Mouse (Mus musculus) liver, embryonic 16.5 days (tissue): Measurements from ENCODE around the gene Iqgap2. TPM values are rescaled to one million over a fixed set of nuclear protein-coding genes. Genes with fewer than 3 reads are reported as not detected.

Experiments
- ATAC-seq: fragments of 200-750 bp; cut with Nextera tagmentation; 2 replicates; pipeline ENCODE4 v1.8.0; 2017; ENCODE audit warnings: low read depth, mild to moderate bottlenecking, moderate number of reproducible peaks, moderate library complexity
- H3K27ac ChIP-seq: fragments of 300-500 bp; sonication (generic); 2 replicates; pipeline ENCODE4 v1.5.1; 2014; ENCODE audit warnings: mild to moderate bottlenecking, low read length
- H3K27me3 ChIP-seq: fragments of 300-500 bp; sonication (generic); 2 replicates; pipeline ENCODE4 v1.6.1; 2014; ENCODE audit warnings: low read depth, low read length, mixed read lengths; ENCODE audit not compliant: control insufficient read depth, insufficient read depth
- H3K36me3 ChIP-seq: fragments of 300-500 bp; sonication (generic); 2 replicates; pipeline ENCODE4 v1.6.1; 2014; ENCODE audit warnings: mild to moderate bottlenecking; ENCODE audit not compliant: control insufficient read depth, insufficient read depth
- H3K4me1 ChIP-seq: fragments of 300-500 bp; sonication (generic); 2 replicates; pipeline ENCODE4 v1.6.1; 2014; ENCODE audit warnings: low read depth, low read length, mixed read lengths; ENCODE audit not compliant: control insufficient read depth
- H3K4me2 ChIP-seq: fragments of 300-500 bp; sonication (generic); 2 replicates; pipeline ENCODE4 v1.6.1; 2014; ENCODE audit warnings: low read depth, low read length, mixed read lengths
- H3K4me3 ChIP-seq: fragments of 300-500 bp; sonication (generic); 2 replicates; pipeline ENCODE4 v1.5.1; 2014; ENCODE audit warnings: low read depth, mild to moderate bottlenecking, low read length
- H3K9ac ChIP-seq: fragments of 300-500 bp; sonication (generic); 2 replicates; pipeline ENCODE4 v1.6.1; 2014; ENCODE audit warnings: low read depth, low read length
- H3K9me3 ChIP-seq: fragments of 300-500 bp; sonication (generic); replicated peaks from 2 replicates; pipeline ENCODE4 v1.6.1; 2016; ENCODE audit warnings: low read length; ENCODE audit not compliant: control insufficient read depth
- WGBS: fragments of 180-500 bp; shearing (Covaris S2); extraction: QIAGEN DNeasy Blood & Tissue Kit; methylation state at CpG from one replicate; pipeline ENCODE4 v1.1.7; 2014; ENCODE audit not compliant: insufficient replicate concordance; 5-methylcytosine and 5-hydroxymethylcytosine counted together
- polyA plus RNA-seq: library from polyadenylated mRNA; unstranded; fragments of >200 nt; fragmentation: Nextera tagmentation; extraction: Ambion mirVana; gene quantifications from 2 replicates; pipeline ENCODE4 v1.2.1, GENCODE M21; 2015

The Iqgap2 gene
- polyA plus RNA-seq, 1 experiment from 2014 or later, result 20.3 TPM

- no peaks in the 10 kb centered on the region for H3K36me3 ChIP-seq
- no peak overlapping the region for H3K9ac ChIP-seq
- no peak overlapping the region for H3K4me3 ChIP-seq
Measured at GRCm38 (mm10) chr13:95889366-95889765, 2.4 kb downstream of the Iqgap2 start.

GRCm38 (mm10) chr13:95888621-95889020, 3.1 kb downstream of the Iqgap2 start:
- Histone ChIP-seq H3K4me3 (no peak overlapping the region), H3K4me1 (peaks cover 19% of the 10 kb centered on the region), H3K36me3 (no peaks in the 10 kb centered on the region), H3K27me3 (no peaks in the 10 kb centered on the region), H3K9me3 (no peaks in the 10 kb centered on the region), H3K9ac (no peak overlapping the region), H3K27ac (no peak overlapping the region), H3K4me2 (no peak overlapping the region)
- no peak for ATAC-seq
- WGBS, result 43% methylated on average over 12 of the region's 12 CpGs

More at GRCm38 (mm10) chr13:95889366-95889765, 2.4 kb downstream of the Iqgap2 start:
- no peaks in the 10 kb centered on the region for H3K9me3 ChIP-seq
- no peaks in the 10 kb centered on the region for H3K27me3 ChIP-seq
- 68% methylated on average over 10 of the region's 10 CpGs for WGBS
- ATAC-seq, result no peak
- H3K4me1 ChIP-seq, result peaks cover 19% of the 10 kb centered on the region
- no peak overlapping the region for H3K4me2 ChIP-seq
- H3K27ac ChIP-seq, result no peak overlapping the region

GRCm38 (mm10) chr13:95888170-95888569, 3.6 kb downstream of the Iqgap2 start:
- Histone ChIP-seq H3K36me3 (no peaks in the 10 kb centered on the region), H3K9ac (no peak overlapping the region), H3K9me3 (no peaks in the 10 kb centered on the region), H3K27me3 (no peaks in the 10 kb centered on the region), H3K4me2 (no peak overlapping the region), H3K4me3 (no peak overlapping the region), H3K27ac (no peak overlapping the region), H3K4me1 (peaks cover 19% of the 10 kb centered on the region)
- WGBS, result 46% methylated on average over 4 of the region's 4 CpGs
- ATAC-seq, result no peak

- Histone ChIP-seq H3K9me3 (no peaks in the 10 kb centered on the region), H3K36me3 (no peaks in the 10 kb centered on the region), H3K4me2 (no peak overlapping the region), H3K27me3 (no peaks in the 10 kb centered on the region), H3K4me1 (peaks cover 19% of the 10 kb centered on the region), H3K4me3 (no peak overlapping the region), H3K27ac (no peak overlapping the region), H3K9ac (no peak overlapping the region)
- ATAC-seq, result no peak
- WGBS, result 63% methylated on average over 7 of the region's 7 CpGs
Measured at GRCm38 (mm10) chr13:95887375-95887774, 4.3 kb downstream of the Iqgap2 start.

GRCm38 (mm10) chr13:95884455-95884854, 7.3 kb downstream of the Iqgap2 start:
- Histone ChIP-seq H3K27me3 (no peaks in the 10 kb centered on the region), H3K9me3 (no peaks in the 10 kb centered on the region), H3K36me3 (no peaks in the 10 kb centered on the region), H3K4me3 (no peak overlapping the region), H3K27ac (peak overlapping the region; percentile 45; the same call in 1 of the 2 replicates), H3K4me1 (peaks cover 8% of the 10 kb centered on the region), H3K4me2 (no peak overlapping the region), H3K9ac (no peak overlapping the region)
- WGBS, result 64% methylated on average over 3 of the region's 3 CpGs
- peak; percentile 71 for ATAC-seq

GRCm38 (mm10) chr13:95882001-95882400, 9.7 kb downstream of the Iqgap2 start:
- Histone ChIP-seq H3K4me3 (no peak overlapping the region), H3K4me2 (no peak overlapping the region), H3K27me3 (no peaks in the 10 kb centered on the region), H3K9ac (no peak overlapping the region), H3K4me1 (peaks cover 1% of the 10 kb centered on the region), H3K36me3 (no peaks in the 10 kb centered on the region), H3K9me3 (no peaks in the 10 kb centered on the region), H3K27ac (no peak overlapping the region)
- no peak for ATAC-seq
- WGBS, result 68% methylated on average over 6 of the region's 6 CpGs

GRCm38 (mm10) chr13:95881427-95881826, 10.3 kb downstream of the Iqgap2 start:
- Histone ChIP-seq H3K4me3 (no peak overlapping the region), H3K9ac (no peak overlapping the region), H3K4me1 (no peaks in the 10 kb centered on the region; the same call in 1 of the 2 replicates), H3K27ac (no peak overlapping the region), H3K36me3 (no peaks in the 10 kb centered on the region), H3K9me3 (no peaks in the 10 kb centered on the region), H3K4me2 (no peak overlapping the region), H3K27me3 (no peaks in the 10 kb centered on the region)
- WGBS, result 69% methylated on average over 9 of the region's 9 CpGs
- no peak for ATAC-seq

- Histone ChIP-seq H3K27ac (no peak overlapping the region), H3K9me3 (no peaks in the 10 kb centered on the region)
Measured at GRCm38 (mm10) chr13:95880633-95881032, 11.1 kb downstream of the Iqgap2 start.

GRCm38 (mm10) chr13:95871993-95872392, 19.7 kb downstream of the Iqgap2 start:
- no peaks in the 10 kb centered on the region; the same call in 1 of the 2 replicates for H3K4me1 ChIP-seq
- no peak overlapping the region for H3K9ac ChIP-seq
- no peak overlapping the region for H3K4me3 ChIP-seq
- no peaks in the 10 kb centered on the region for H3K36me3 ChIP-seq
- no peak overlapping the region for H3K27ac ChIP-seq
- no peaks in the 10 kb centered on the region for H3K27me3 ChIP-seq
- no peaks in the 10 kb centered on the region for H3K9me3 ChIP-seq
- ATAC-seq, result no peak
- WGBS, result 48% methylated on average over 4 of the region's 4 CpGs
- no peak overlapping the region for H3K4me2 ChIP-seq

More at GRCm38 (mm10) chr13:95880633-95881032, 11.1 kb downstream of the Iqgap2 start:
- Histone ChIP-seq H3K9ac (no peak overlapping the region), H3K36me3 (no peaks in the 10 kb centered on the region), H3K4me3 (no peak overlapping the region), H3K4me2 (no peak overlapping the region), H3K27me3 (no peaks in the 10 kb centered on the region), H3K4me1 (no peaks in the 10 kb centered on the region; the same call in 1 of the 2 replicates)
- ATAC-seq, result peak; percentile 45; the same call in 1 of the 2 replicates
- WGBS, result 67% methylated on average over 6 of the region's 6 CpGs
